Mouse (Mus musculus): ENCODE measurements at regions not wholly inside any gene's neighbourhood (a gene's known extent, or its start where the extent isn't known, plus 50 kb on each side); places are given as distances from the start of the nearest gene placed in this dataset.

DNA sequence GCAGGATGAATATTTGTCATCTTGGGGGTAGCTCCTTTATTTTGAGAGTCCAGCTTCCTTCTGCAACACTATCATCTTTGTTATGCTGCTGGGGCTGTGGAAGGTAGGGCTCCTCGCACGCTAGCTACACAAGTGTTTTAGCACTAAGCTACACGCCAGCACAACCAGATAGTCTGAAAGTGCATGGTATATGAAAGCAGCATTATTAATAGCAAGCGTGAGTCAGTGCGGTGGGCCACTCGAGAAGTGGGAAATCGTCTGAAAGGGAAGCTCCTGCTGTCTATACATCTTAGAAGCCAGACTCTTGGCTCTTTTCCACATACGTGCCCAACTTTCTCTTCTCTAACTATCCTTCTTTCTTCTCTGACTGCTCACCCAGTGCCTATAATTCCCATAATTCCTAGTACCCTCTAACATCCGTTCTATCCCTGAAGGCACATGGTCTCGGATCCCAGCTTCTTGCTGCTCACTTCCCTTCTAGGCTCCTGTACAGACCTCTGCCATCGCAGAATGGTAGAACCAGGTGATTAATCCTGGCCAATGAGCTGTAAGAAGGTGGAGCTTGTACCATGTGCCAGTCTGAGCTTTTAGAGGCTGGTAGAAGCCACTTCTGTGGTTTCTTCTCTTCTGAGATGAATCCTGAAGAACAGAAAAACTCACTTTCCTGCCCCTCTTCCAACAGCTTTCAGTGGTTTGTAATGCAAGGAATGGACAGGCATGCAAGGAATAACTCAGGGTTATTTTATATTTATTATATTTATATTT is 55.5 kb downstream of the E030025P04Rik start:
- in situ Hi-C loops (cut with MboI, MseI): no loop called here

- in situ Hi-C loops (cut with MboI, MseI): no loop called here
These were observed 62.2 kb downstream of the E030025P04Rik start for GRCm38 (mm10) chr11:109081957-109082356.

DNA sequence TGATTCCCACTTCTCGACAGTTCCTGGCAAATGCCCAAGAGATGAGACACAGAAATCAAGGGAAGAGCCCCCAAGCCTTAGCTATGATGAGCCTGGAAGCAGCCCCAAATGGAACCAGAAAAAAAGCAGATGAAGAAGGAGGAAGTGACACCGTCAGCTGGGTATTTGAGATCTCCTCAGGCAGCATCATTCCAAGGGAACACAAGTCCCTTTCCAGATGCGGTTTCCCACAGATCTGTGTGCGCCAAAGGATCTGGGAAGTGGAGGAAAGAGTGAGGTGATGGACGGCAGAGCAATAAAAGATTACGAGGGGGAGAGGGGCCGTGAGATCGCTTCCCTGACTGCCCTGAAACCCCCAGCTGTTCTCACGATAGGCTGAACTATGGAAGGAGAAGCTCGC is 62.7 kb downstream of the E030025P04Rik start:
- in situ Hi-C loops (cut with MboI, MseI): no loop called here

- in situ Hi-C loops (cut with MboI, MseI): no loop called here
These were observed 63.2 kb downstream of the E030025P04Rik start for GRCm38 (mm10) chr11:109080847-109081415.

DNA sequence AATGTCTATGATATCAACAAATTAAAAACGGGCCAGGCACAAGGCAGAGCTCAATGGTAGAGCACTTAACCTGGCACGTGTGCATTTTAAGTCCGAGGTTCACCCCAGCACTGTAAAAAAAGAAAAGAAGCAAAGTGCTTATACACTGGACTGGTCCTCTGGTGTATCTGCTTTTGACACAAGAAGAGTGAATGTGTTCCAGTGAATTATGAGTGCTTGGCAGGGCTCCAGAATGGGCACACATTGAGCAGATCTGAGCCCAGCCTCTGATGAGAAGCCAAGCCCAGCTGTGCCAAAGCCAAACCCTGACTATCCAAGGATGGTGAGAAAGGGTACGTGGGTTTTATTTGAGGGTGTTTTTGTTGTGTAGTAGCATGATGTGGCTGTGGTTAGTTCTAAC is 64.7 kb downstream of the E030025P04Rik start:
- in situ Hi-C loops (cut with MboI, MseI): no loop called here

DNA sequence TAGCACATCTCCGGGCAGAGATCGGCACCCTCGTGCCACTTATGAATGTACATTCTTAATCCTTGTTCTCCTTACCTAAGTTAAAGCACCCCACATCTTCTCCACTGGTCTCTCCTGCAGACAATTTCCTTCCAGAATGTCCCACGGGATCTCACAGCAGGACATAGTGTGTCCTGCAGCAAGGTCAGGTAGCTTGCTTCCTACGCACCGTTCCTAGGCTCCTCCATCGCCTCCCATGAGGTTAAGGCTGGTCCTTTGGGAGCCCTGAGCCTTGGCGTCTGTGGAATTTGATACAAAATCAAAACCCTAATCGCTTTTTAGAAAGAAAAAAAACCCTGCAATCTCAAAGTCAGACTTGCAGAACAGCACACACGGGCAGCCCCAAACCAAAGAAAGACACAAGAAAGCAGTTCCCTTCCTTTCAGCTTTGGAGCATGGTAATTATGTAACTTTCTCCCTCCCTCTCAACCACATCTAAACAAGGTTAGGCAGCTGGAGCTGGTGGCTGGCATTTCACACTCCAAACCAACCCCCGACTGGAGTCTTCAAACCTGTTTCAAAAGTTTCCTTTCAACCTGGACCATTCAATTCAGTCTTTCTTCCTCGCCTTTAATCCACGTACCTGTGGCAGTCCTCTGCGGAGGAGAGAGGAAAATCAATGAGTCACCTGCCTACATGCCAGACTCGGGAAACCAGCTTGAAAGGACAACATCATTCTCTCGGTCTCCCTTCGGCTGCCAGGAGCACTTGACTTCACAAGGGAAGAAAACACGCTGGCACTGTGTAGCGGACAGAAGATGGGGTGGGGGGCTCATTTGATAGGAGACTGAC is 67.4 kb downstream of the E030025P04Rik start:
- in situ Hi-C loops (cut with MboI, MseI): no loop called here

DNA sequence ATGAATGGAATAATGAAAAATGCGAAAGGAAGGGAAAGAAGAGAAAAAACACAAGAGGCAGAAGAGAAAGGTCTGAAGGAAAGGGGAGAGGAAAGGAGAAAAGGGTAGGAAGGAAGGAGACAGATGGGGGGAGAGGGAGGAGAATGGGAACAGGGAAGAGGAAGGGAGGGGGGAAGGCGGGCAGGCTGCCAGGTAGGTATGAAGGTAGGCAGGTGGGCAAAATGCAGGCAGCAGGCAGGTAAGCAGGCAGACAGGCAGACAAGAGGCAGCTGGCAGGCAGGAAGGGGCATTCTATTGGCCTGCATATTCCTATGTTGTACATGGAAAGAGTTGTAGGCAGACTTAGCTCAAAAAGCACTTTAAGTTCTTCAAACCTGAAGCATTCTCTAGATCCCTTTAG is 72.8 kb downstream of the E030025P04Rik start:
- in situ Hi-C loops (cut with MboI, MseI): no loop called here

GRCm38 (mm10) chr11:109070412-109070811 is 73.8 kb downstream of the E030025P04Rik start:
- in situ Hi-C loops (cut with MboI, MseI): no loop called here

- in situ Hi-C loops (cut with MboI, MseI): no loop called here
These were observed 74.9 kb downstream of the E030025P04Rik start for GRCm38 (mm10) chr11:109069326-109069709.

DNA sequence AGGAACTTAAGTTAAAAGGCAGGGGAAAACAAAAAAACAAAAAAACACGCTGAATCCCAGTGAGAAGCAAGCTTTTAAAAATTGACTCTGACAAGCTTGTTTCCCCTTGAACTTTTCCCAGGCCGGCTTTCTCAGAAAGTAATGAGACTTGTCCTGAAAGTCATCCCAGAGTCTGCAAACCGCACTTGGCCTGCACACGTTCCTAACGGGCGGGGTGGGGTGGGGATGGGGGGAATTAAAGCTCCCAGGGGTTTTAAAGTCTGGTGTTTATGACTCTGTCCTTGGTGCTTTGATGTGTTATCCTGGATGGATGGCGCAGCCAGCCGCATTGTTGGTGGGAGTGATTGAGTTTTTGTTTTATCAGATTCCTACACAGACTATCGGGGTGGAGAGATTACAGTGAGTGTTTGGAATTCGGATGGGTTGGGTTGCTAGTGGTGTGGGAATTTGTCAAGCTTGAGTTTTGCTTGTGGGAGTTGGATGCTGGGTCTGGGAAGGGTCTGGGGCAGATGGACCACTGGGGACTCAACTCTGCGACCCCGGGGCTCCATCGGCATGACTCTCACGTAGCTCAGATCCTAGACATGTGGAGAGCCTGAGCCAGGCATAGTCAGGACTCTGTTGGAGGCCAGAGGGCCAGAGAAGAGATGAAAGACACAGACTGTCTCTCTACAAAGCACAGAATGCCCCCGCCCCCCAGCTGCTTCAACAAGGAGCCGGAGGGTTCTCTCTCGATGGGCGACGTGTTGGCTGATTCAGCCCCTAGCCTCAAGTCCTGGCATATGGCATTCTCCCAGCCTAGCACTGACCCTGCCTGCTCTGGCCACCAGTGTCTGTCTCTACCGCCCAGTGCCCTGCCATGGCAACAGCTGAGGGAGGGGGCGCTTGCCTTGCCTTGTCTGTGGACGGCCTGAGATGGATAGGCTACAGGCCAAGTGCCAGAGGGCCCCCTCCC is 75.5 kb downstream of the E030025P04Rik start:
- in situ Hi-C loops (cut with MboI, MseI): no loop called here

- in situ Hi-C loops (cut with MboI, MseI): no loop called here
These were observed 76.4 kb downstream of the E030025P04Rik start for GRCm38 (mm10) chr11:109067733-109068132.

GRCm38 (mm10) chr11:109061971-109062370 is 82.2 kb downstream of the E030025P04Rik start:
- in situ Hi-C loops (cut with MboI, MseI): no loop called here

GRCm38 (mm10) chr11:109060527-109060908 is 83.7 kb downstream of the E030025P04Rik start:
- in situ Hi-C loops (cut with MboI, MseI): no loop called here

- in situ Hi-C loops (cut with MboI, MseI): no loop called here
These were observed 84.2 kb downstream of the E030025P04Rik start for GRCm38 (mm10) chr11:109059863-109060526.

DNA sequence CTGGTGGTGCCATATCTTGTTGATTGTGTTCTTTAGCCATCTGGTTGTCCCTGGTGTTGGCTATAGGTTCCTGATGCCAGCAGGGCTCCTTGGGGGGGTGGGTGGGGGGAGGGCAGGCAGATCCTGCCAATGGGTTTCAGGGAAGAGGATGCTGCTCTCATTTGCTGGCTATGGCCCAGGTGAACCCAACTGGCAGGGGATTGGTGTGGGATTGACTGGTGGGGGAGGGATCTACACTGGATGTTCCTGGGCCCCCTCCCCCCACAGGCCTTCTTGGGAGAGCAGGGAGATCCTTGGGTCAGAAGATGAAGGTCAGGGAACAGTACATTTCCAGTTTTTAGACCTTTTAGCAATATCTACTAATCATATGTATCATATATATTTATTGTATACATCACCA is 86.1 kb downstream of the E030025P04Rik start:
- in situ Hi-C loops (cut with MboI, MseI): no loop called here

- in situ Hi-C loops (cut with MboI, MseI): loop anchor here (10.0 to 25.0 kb wide), 2 partner anchors 64 to 586 kb away; no protein-coding TSS in a partner anchor
These were observed 95.7 kb downstream of the E030025P04Rik start for GRCm38 (mm10) chr11:109048257-109049101.

- in situ Hi-C loops (cut with MboI, MseI): loop anchor here (10.0 to 25.0 kb wide), 2 partner anchors 63 to 585 kb away; no protein-coding TSS in a partner anchor
These were observed 96.6 kb downstream of the E030025P04Rik start for GRCm38 (mm10) chr11:109047483-109048110.

GRCm38 (mm10) chr11:109046446-109046845 is 97.7 kb downstream of the E030025P04Rik start:
- in situ Hi-C loops (cut with MboI, MseI): loop anchor here (10.0 to 25.0 kb wide), 2 partner anchors 62 to 584 kb away; no protein-coding TSS in a partner anchor

GRCm38 (mm10) chr11:109040519-109040916 is 103.7 kb downstream of the E030025P04Rik start:
- in situ Hi-C loops (cut with MboI, MseI): loop anchor here (10.0 to 25.0 kb wide), 2 partner anchors 56 to 578 kb away; no protein-coding TSS in a partner anchor

Data from regulatory T cell (primary cell).